Mouse (Mus musculus): ENCODE results near the gene Tasp1.

The Tasp1 gene

GRCm38 (mm10) chr2:140066353-140067314 lies at the start of gene Tasp1:
Tasp1 (minus strand) TSS chr2:140066805.
- peak; percentile 96 for DNase-seq (ENCODE audit: low read depth, low spot score)

- no peak for DNase-seq (ENCODE audit: low read depth, low spot score)
These were observed 47.2 kb upstream of the Tasp1 start for GRCm38 (mm10) chr2:140113851-140114250.

DNA sequence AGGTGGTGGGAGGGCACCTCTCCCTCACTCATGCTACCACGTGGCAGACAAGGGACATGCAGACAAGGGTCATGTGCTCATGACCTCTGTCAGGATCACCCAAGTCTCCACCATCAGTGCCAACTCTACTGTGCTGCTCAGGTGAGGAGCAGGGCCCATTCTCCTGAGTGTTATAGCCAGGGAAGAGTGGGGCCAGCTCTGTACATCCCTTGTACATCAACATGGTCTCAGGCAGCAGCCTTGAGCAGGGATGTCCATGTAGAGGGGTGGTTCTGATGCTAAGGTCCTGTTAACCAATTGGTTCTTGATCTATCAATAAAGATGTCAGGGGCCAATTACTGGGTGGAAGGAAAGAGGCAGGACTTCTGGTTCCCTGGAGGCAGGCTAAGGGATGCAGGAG lies 42.3 kb upstream of the Tasp1 start:
- no peak for DNase-seq (ENCODE audit: low read depth, low spot score)

- DNase-seq (ENCODE audit: low read depth, low spot score): no peak
These were observed 41.0 kb upstream of the Tasp1 start for GRCm38 (mm10) chr2:140107641-140108040.

DNA sequence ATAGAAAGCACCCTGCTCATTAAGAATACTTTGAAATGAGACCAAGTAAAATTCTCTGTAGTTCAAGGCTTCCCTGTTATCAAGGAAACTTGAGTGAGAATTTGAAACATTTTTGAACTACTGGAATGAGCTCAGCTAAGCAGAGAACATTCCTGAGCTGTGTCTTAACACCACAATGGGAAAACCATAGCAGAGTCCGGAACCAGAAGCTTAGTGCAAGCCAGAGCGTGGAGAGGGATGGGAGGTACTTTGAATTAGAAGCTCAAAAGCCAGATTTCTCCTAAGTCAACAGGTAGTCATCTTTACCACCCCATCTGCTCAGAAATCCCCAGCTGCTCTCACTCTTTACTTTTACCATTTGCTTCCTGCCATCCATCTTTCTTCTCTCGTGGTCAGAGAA lies 38.3 kb upstream of the Tasp1 start:
- DNase-seq (ENCODE audit: low read depth, low spot score): no peak

- DNase-seq (ENCODE audit: low read depth, low spot score): no peak
These were observed 34.2 kb upstream of the Tasp1 start for GRCm38 (mm10) chr2:140100551-140101474.

- DNase-seq (ENCODE audit: low read depth, low spot score): no peak
These were observed 33.4 kb upstream of the Tasp1 start for GRCm38 (mm10) chr2:140099971-140100370.

DNA sequence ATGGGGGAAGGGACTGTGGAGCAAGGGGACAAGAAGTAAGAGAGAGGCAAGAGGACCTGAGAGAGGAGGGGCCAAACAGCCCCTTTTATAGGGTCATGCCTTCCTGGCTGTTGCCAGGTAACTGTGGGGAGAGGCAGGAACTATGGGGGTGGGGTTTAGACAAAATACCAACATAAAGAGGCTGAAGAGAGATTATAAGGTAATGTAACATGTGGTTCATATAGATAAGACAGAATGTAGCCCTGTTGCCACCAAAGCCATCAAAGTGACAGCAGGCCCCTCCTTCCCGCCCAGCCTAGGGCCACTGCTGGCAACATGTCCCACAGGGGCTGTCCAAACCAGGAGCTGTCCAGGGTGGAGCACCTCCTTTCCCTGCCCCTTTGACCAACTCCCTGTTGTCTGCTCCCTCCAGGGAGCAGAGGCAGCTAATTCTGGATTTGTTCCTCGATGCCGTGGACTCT lies 30.6 kb upstream of the Tasp1 start:
- no peak for DNase-seq (ENCODE audit: low read depth, low spot score)

- peak; percentile 68 for DNase-seq (ENCODE audit: low read depth, low spot score)
These were observed 29.4 kb upstream of the Tasp1 start for GRCm38 (mm10) chr2:140096034-140096433.

GRCm38 (mm10) chr2:140093433-140093832 lies 26.8 kb upstream of the Tasp1 start:
- DNase-seq (ENCODE audit: low read depth, low spot score): no peak

DNA sequence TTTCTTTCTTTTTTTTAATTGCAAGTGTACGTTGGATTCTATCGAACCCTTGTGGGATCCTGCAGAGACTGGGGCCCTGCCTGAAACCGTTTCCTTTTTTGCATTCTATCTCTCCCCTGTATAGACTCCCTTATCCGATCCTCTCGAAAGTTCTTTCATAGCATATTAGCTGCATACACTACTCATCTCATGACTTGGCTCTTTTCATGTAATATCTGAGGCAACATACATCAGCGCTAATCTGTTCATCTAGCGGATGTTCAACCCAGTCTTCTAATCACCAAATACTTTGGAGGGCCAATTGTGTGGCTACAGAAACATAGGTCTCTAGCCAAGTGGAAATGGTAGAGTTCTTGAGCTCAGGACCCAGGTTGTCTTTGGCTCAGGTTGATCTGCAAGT lies 17.6 kb upstream of the Tasp1 start:
- DNase-seq (ENCODE audit: low read depth, low spot score): no peak

- DNase-seq (ENCODE audit: low read depth, low spot score): no peak
These were observed 14.4 kb upstream of the Tasp1 start for GRCm38 (mm10) chr2:140080747-140081577.

GRCm38 (mm10) chr2:140079284-140079683 lies 12.7 kb upstream of the Tasp1 start:
- peak; percentile 28 for DNase-seq (ENCODE audit: low read depth, low spot score)

- DNase-seq (ENCODE audit: low read depth, low spot score): no peak
These were observed 12.1 kb upstream of the Tasp1 start for GRCm38 (mm10) chr2:140078600-140079280.

DNA sequence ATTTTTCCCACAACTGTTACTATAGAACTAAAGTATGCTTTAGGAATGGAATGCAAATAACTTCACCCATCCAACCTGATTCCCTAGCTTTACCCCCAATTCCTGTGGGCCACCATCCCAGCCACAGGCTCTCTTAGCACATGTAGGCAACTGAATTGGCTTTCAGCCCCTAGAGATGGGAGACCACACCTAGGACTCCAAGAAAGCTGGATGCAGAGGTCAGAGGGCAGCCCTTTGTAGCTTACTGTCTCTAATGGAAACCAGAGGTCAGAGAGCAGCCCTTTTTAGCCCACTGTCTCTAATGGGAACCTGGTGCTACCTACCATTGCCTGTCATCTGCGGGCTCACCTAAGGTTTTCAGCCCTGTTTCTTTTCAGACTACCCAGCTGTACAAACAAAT lies 10.9 kb upstream of the Tasp1 start:
- peak; percentile 76 for DNase-seq (ENCODE audit: low read depth, low spot score)

DNA sequence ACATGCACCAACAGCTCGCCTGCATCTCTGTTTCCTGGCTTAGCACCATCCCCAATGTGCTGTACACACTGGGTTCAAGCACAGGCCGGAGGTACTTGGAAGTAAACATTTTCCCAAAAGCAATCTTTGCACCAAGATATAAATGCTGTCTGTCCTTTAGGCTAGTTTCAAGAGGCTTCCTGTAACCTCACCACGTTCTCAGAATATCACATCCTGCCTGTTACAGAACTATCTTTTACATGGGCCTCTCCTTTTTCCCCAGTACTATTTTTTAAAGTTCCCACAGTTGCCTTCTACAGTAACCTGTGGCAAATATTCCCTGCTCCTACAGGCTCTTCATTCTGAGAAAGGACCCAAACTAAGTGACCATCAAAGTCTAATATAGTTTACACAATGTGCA lies 8.5 kb upstream of the Tasp1 start:
- no peak for DNase-seq (ENCODE audit: low read depth, low spot score)

DNA sequence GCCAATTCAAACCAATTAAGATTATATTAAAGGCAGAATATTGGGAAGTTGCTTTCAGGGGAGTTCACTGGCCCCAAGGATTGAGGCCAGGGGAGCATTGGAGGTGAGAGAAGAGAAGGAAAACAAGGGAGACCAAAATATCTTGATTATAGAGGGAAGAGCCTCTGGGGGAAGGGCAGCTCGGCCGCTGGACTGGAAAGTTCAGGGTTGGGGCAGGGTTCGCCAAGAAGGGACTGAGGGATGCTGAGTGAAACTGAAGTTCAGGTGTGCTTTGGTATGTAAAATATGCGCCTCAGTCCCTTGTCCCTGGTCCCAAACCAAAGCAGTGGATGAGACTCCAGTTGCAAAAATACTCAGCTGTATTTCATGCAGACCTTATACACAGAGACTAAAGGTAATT lies 911 bp upstream of the Tasp1 start:
- peak; percentile 29 for DNase-seq (ENCODE audit: low read depth, low spot score)

DNA sequence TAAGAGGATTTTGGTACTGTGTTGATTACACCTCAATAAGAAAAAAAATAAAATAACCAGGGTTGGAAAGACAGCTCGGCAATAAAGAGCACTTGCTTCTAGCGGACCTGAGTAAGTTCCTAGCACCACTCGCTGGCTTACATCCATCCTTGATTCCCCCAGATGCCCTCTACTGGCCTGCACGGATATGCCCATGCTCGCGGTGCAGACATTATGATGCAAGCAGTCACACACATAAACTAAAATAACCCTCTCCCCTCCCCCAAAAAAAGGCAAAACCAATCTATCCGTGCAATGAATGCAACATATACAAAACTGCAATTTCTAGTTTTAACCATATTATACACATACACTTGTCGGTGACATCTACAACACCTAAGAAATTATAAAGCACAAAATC lies 929 bp downstream of the Tasp1 start:
- DNase-seq (ENCODE audit: low read depth, low spot score): peak; percentile 89

DNA sequence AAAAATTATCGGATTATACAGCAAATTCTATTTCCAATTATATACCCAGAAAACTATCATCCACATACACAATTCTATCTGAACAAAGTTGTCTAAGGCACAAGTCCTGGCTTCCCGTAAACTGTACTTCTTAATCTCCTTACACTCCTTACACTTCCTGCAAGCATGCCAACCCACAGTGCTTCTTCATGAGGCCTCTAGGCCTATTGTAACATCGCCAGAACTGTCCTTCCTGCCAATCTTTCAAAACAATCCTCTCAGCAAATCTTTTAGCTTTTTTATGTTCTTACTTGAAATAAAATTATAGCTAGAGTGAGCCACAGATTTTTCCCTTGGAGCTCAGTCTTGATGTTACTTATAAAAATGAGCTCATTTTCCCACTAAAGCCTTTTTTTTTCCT lies 5.1 kb downstream of the Tasp1 start:
- DNase-seq (ENCODE audit: low read depth, low spot score): no peak

DNA sequence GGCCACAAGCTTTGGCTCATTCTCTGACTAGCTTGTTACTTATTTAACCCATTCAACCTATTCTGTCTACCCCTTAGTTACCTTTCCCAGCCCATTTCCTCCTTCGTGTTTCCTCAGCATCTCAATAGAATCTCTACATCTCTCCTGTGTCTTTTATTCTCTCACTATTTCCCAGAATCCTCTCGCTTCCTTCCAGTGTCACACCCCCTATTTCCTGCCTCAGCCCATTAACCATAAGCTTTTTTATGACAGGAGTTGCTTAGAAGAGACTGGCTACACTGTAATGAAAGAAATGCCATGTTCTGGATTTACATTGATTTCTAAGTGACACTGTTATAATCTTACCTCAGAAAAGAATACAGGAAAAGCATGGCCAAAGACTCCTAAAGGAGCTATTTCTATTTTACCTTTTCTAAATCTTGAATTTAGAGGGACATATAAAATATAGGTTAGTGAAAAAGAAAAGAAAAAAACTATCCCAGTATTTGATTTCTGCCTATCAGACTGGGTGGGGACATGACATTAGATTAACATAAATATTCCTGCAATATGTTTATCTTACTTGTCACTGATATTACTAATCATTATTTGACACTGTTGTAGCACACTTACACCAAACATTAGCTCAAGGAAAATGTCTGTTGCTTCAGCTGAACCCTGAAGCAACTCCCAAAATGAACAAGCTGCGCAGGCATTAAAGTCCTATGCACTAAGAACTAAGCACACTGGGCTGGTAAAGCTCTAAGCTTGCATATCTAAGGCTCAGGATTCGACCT lies 6.3 kb downstream of the Tasp1 start:
- DNase-seq (ENCODE audit: low read depth, low spot score): no peak
